Mouse (Mus musculus) monocyte, adult 2 months (primary cell): ENCODE results near the gene Pitpnm2.

ENCODE experiments used
- DNase-seq, 2 experiments: peaks; one replicate each; pipeline ENCODE4 v3.0.0; 2022; ENCODE audit warnings: low spot score in 2 of 2, low read depth in 1 of 2

Gene Pitpnm2

DNA sequence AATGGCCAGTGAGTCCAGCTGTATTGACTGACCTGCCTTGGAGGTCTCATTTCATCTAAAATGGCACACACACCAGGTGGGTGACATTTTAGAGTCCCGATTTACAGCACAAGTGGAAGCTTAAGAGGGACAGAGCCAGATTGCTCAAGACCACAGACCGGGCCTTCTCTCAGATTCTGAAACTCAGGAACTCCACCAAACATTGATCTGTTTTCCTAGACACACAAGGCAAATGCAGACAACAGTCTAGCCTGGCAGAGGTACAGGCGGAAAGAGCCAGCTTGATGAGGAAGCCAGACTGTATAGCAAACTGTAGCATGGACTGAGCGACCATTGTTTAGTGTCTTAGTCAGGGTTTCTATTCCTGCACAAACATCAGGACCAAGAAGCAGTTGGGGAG is 46.3 kb downstream of the Pitpnm2 start:
- no peak for DNase-seq

DNA sequence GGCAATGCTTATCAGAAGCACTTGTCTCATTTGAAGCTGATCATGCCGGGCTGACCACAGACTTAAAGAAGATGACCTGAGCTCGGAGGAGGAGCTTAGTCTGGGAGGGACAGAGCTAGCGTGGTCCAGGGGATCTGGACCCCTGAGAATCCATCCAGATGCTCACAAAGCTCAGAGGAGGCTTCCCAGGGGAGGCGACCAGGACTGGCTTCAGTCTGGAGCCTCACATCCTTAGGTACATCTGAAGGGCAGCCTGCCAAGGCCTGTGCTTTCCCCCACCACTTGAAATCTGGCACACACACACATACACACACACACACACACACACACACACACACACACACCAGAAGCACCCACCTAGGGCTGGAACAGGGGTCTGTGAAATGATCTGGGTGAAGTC is 47.5 kb downstream of the Pitpnm2 start:
- DNase-seq: no peak

DNA sequence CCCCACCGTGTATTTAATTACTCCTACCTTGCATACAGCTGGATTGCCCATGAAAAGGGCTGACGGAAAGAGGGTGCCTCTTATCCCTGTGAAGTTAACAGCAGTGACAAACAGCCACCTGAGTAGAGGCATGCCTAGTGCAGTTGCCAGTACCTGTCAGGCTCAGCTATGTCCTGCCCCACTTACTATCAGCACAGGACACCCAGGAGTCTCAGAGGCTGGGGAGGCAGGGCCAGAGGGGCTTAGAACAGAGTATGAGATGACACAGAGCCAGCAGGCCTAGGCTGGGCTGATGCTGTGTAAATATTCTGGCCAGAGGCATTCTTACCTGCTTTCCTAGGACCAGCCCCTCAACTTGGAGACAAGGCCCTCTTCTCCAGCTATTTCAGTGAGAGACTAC is 48.0 kb downstream of the Pitpnm2 start:
- DNase-seq: no peak

DNA sequence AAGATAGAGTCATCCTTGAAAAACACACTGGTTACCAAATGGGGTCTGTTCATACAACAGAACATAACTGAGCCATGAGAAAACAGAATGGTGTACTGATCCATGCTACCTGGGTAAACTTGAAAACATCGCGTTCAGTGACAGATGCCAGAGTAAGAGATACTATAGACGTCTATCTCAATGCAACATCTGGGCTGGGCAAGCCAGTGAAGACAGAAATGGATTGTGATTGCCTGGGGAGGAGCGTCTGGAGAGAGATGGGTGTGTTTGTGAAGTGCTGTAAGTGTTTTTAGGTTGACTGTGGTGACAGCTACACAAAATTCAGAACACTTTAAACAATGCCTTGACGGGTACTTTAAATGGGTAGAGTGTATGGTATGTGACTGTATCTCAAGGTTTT is 48.7 kb downstream of the Pitpnm2 start:
- no peak for DNase-seq

DNA sequence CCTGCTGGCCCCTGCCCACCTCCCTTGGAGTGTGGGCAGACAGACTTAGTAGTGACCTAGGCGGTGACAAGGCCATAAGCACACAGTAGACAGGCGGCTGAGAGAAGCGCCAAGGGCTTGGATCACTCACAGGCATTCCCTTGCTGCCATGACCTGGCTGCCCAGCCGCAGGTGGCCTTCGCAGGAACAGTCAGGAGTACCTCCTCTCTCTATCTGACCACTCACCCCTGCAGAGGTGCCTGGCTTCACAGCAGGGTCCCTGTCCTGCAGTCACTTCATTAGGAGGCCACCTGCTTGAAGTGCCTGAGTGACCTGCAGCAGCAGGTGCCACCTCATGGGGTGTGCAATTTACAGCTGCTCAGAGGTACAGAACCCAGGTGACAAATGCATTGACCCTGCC is 50.4 kb downstream of the Pitpnm2 start:
- DNase-seq: no peak

- no peak for DNase-seq
Measured at GRCm38 (mm10) chr5:124198473-124198872, 51.1 kb downstream of the Pitpnm2 start.

DNA sequence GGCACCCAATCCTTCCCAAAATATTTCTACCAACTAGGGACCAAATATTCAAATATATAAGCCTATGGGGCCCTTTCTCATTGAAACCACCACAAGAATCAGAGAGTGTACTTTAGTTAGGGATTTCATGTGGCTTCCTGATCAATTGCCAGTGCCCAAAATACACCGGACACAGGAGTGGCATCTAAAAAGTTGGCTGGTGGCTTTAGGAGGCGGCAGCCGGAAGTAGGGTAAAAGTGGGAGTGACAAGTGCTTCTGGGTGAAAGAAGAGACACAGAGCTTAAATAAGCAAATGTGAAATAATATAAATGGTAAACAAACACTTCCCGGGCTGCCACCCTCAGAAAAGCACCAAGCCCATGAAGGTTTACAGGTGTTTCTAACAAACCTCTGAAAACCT is 53.5 kb downstream of the Pitpnm2 start:
- no peak for DNase-seq

DNA sequence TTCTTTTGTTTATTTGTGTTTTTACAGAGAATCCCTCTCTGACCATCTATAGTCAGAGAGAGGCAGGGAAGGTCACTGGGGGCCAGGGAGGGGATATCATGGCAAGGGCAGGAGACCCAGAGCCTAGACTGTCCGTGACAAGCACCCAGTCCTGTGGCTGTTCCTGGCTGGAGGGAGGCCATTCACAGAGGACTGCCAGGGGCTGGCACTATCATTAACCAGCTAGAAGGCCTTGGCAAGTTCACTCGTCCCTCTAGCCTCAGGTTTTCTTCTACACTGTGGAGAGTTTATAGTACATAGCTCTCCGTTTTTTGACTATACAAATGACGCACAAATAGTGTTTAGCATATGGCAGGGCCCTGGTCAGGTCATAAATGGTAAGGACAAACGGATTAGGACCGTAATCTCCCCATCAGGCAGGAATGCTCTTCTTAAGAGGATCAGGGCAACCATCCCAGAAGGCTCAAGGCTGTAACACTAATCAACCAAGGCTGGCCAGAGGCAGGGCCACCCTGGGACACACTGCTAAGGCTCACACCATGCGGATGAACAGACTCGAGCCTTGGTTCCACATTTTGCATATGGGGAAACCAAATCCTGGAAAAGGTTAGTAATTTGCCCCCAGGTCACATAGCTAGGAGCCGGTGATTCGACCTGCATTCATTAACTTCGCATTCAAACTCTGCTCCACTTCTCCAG is 55.0 kb downstream of the Pitpnm2 start:
- no peak for DNase-seq

DNA sequence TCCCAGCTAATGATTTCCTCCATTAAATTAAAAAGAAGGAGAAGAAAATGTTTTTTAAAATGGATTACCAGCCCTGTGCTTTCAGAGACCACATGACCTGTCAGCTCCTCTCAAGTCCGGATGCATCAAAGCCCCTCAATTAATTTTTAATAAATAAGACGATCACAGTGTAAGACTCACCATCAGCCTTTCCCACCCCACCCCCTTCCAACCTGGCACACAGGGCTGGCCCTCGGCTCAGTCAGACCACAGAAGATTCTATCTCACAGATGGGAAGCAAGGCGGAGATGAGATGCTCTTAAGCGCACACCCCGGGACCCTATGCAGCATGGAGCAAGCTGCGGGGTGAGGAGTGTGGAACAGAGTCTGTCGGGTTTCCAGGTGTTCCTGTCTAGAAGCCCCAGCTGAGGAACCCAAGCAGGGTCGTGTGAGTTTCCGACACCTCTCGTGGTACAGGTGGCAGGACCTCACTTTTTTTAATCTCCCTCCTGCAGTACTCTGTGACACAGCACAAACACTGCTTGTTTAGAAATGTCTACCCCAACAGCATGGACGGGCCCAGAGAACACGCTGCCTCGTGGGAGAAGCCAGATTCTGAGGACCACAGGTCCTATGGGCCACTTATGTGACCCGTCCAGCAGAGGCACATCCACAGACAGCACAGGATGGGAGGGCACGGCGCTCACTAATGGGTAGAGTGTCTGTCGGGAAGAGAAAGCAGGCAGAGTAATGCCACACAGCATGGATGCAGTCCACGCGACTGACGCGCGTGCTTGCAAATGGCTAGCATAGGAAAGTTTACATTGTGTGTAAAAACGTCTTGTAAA is 56.1 kb downstream of the Pitpnm2 start:
- no peak for DNase-seq

GRCm38 (mm10) chr5:124192726-124193285 is 56.8 kb downstream of the Pitpnm2 start:
- no peak for DNase-seq

DNA sequence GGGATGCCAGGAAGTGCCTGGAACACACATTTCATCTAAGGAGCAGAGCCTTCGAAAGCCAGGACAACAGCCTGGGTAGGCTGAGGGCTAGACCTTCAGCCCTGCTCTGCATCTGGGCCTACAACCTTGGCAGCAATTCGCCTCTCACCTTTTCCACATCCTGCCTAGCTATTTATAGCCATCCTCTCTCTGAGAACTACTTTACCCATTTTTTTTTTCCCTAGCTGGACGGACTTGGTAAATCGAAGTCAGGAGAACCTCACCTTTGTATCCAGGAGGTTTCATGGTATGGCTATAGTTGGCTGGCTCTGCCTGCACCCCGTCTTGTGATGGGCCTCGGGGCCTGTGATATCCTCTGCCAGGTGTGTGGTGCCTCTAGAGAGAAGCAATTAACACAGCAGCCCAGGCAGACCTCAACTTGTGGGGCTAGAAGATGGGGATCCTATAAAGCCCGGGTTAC is 57.3 kb downstream of the Pitpnm2 start:
- no peak for DNase-seq

GRCm38 (mm10) chr5:124190146-124190870 is 59.3 kb downstream of the Pitpnm2 start:
- no peak for DNase-seq

DNA sequence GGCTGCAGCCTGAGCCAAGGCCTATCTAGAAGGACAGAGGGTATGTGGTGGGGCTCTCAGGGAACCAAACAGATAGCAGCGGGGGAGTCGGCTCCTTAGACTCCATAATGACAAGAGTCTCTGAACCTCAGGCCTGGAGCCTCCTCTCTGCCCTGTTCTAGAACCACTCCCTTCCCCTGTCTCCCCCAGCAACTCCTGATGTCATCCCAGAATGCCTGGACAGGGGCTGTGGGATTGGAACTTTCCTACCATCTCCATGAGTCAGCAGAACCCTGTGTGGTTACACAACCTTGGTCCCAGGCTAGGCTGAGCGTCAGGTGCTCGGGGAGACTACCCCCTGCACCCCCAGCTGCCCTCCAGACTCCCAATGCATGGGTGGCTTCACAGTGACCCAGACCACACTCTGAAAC is 60.0 kb downstream of the Pitpnm2 start:
- no peak for DNase-seq

- no peak for DNase-seq
Measured at GRCm38 (mm10) chr5:124187508-124188311, 61.9 kb downstream of the Pitpnm2 start.

DNA sequence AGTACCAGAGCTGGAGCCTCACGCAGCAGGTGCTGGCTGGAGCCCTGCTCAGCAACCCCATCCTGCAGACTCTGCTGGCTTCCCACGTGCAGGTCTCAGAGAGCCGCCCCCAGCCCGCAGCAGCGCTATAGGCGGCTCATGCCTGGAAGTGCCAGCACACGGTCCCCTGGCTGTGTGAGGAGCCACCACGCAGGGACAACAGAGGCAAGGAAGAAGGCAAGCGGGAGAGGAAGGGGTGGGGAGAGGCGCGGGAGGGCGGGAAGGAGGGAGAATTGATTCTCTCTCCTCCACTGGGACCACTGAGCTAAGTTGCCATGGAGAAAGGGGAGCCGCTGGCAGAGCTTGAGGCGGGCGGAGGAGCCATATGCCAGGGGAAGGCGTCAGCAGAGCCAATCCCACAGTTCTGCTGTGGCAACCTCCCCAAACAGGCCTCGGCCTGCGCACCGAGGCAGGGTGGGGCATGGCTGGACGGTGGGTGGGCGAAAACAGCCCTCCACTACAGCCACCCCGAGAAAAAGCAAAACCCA is 62.5 kb downstream of the Pitpnm2 start:
- no peak for DNase-seq

- no peak for DNase-seq
Measured at GRCm38 (mm10) chr5:124186465-124186854, 63.1 kb downstream of the Pitpnm2 start.

GRCm38 (mm10) chr5:124185706-124186464 is 63.7 kb downstream of the Pitpnm2 start:
- DNase-seq: no peak

DNA sequence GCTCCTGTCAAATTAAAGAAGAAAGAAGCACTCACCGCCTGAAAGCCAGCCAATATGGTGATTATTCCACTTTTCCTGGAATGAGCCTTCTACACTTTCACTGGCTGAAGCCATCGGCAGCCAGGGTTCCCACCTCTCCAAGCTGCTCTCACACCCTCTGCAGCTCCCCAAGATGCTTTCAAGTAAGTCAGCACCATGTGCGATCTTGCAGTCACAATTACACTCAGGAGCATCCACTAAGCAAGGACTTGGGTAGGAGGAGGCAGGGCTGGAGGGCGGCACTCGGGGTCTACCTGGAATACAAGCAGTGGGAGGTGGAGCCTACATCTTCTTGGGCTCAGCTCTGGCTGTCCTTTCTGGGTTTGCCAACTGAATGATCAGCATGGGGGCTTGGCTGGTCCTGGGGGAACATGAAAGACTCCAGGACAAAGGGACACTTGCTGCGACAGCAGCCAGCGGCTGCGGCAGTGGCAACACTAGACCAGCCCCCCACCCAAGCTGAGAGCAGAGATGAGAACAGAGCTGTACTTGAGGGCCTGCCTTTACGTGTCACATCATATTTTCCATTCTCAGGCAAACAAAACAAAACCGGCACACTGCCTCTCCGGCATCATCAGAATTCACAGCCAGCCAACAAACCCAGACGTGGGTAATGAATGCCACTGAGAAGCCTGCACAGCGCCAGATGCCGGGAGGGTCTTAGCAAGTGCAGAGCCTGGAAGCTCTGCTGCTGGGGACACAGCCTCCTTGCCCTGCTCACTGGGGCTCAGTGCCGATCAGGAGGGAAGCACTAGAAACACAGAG is 64.5 kb downstream of the Pitpnm2 start:
- no peak for DNase-seq

DNA sequence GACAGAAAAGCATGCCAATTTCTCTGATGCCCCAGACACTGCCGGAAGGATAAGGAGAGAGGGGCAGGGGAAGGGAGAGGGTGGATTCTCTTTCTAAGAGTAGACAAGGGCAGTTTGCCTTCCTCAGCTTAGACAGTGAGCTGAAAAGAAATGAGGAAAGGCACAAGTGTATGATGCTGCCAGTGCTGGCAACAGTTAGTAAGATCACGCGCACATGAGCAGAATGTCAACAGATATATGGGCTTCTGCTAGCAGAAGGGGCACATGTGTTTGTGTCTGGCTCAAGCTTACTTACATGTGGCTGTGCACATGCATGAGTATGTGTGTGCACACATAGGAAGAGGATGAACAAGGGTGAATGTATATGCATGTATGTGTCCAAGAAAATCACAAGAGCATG is 65.4 kb downstream of the Pitpnm2 start:
- DNase-seq: no peak
